Mouse (Mus musculus): ENCODE measurements at regions not wholly inside any gene's neighbourhood (a gene's known extent, or its start where the extent isn't known, plus 50 kb on each side); places are given as distances from the start of the nearest gene placed in this dataset.

DNA sequence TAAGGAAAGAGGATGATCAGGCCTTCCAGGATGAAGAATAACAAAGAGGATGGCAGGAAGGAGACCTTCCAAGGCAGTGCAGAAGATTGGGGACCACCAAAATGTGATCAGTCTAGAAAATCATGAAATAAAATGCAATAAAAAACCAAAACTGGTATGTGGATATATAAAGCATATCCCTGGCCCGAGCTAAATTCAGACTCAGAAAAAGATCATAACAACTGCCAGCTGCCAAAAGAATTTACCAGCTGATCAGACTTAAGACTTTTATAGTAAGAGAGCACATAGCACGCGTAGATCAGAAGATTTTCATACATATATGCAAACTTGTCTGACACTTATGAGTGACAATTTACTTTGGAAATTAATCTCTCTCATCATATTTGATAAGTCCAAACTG is 767.5 kb upstream of the Zeb2 start:
- TF ChIP-seq E2F4 (IDR thresholded peaks at IDR 0.05; ENCODE audit: borderline replicate concordance, low read depth, low read length) (no peak), MYB (IDR thresholded peaks at IDR 0.05; ENCODE audit: low read depth, low read length) (no peak), ELF1 (IDR thresholded peaks at IDR 0.05; ENCODE audit: low read depth, low read length) (no peak), POLR2A (IDR thresholded peaks at IDR 0.05; ENCODE audit: control insufficient read depth in 1 of 2, insufficient read depth in 1 of 2, low read depth in 1 of 2, low read length in 2 of 2, poor library complexity in 1 of 2) (no peak), MAX (IDR thresholded peaks at IDR 0.05; ENCODE audit: low read length) (no peak), MXI1 (IDR thresholded peaks at IDR 0.05; ENCODE audit: low read depth, low read length) (no peak), ZNF384 (IDR thresholded peaks at IDR 0.05; ENCODE audit: low read depth, low read length) (no peak), POLR2AphosphoS5 (IDR thresholded peaks at IDR 0.05; ENCODE audit: borderline replicate concordance, low read depth, low read length) (no peak), TCF12 (IDR thresholded peaks at IDR 0.05; ENCODE audit: low read depth, low read length) (no peak), CTCF (IDR thresholded peaks at IDR 0.05 in 2 of 3, conservative IDR thresholded peaks at IDR 0.05 in 1 of 3; ENCODE audit: control insufficient read depth in 1 of 3, insufficient read depth in 1 of 3, low read depth in 2 of 3, low read length in 3 of 3, poor library complexity in 1 of 3, severe bottlenecking in 1 of 3) (no peak), ZKSCAN1 (IDR thresholded peaks at IDR 0.05; ENCODE audit: low read depth, low read length) (no peak), UBTF (IDR thresholded peaks at IDR 0.05; ENCODE audit: borderline replicate concordance, insufficient read depth, low read depth, low read length) (no peak)
- DNase-seq (ENCODE audit: low read depth, low spot score): no peak
- H3K9me3 ChIP-seq (replicated peaks; ENCODE audit: insufficient read depth, low read length): no peaks in the 10 kb centered on the region
- no peak overlapping the region for H3K9ac ChIP-seq (ENCODE audit: control insufficient read depth, low read depth, low read length, poor library complexity, severe bottlenecking)
- no peaks in the 10 kb centered on the region for H3K36me3 ChIP-seq (ENCODE audit: control insufficient read depth in 1 of 2, insufficient read depth in 2 of 2, low read length in 2 of 2)
- no peak overlapping the region for H3K27ac ChIP-seq (ENCODE audit: control insufficient read depth, low read depth, low read length)
- H3K79me2 ChIP-seq (ENCODE audit: control insufficient read depth, insufficient read depth, low read length, poor library complexity): no peaks in the 10 kb centered on the region
- H3K4me3 ChIP-seq (ENCODE audit: control insufficient read depth in 1 of 2, insufficient read depth in 1 of 2, low read depth in 2 of 2, low read length in 2 of 2): no peak overlapping the region
- no peaks in the 10 kb centered on the region for H3K4me1 ChIP-seq (ENCODE audit: control insufficient read depth in 1 of 2, insufficient read depth in 2 of 2, low read length in 2 of 2)
- H3K27me3 ChIP-seq (ENCODE audit: control insufficient read depth in 1 of 2, insufficient read depth in 2 of 2, low read length in 2 of 2): no peaks in the 10 kb centered on the region

- TF ChIP-seq CHD1 (IDR thresholded peaks at IDR 0.05; ENCODE audit: low read depth, low read length): no peak
- no peak for TF ChIP-seq MYB (IDR thresholded peaks at IDR 0.05; ENCODE audit: low read depth, low read length)
- no peak for TF ChIP-seq MXI1 (IDR thresholded peaks at IDR 0.05; ENCODE audit: low read depth, low read length)
- no peak for TF ChIP-seq ETS1 (IDR thresholded peaks at IDR 0.05; ENCODE audit: low read depth, low read length)
- H3K4me3 ChIP-seq (ENCODE audit: control insufficient read depth in 1 of 2, insufficient read depth in 1 of 2, low read depth in 2 of 2, low read length in 2 of 2): no peak overlapping the region
These were observed 761.5 kb upstream of the Zeb2 start for GRCm38 (mm10) chr2:45878656-45879055.

GRCm38 (mm10) chr2:45859901-45860331 is 742.7 kb upstream of the Zeb2 start:
- Histone ChIP-seq H3K79me2 (ENCODE audit: control insufficient read depth, insufficient read depth, low read length, poor library complexity) (no peaks in the 10 kb centered on the region), H3K27me3 (ENCODE audit: control insufficient read depth in 1 of 2, insufficient read depth in 2 of 2, low read length in 2 of 2) (no peaks in the 10 kb centered on the region), H3K27ac (ENCODE audit: control insufficient read depth, low read depth, low read length) (no peak overlapping the region), H3K4me3 (ENCODE audit: control insufficient read depth in 1 of 2, insufficient read depth in 1 of 2, low read depth in 2 of 2, low read length in 2 of 2) (no peak overlapping the region), H3K36me3 (ENCODE audit: control insufficient read depth in 1 of 2, insufficient read depth in 2 of 2, low read length in 2 of 2) (no peaks in the 10 kb centered on the region), H3K9me3 (replicated peaks; ENCODE audit: insufficient read depth, low read length) (no peaks in the 10 kb centered on the region), H3K9ac (ENCODE audit: control insufficient read depth, low read depth, low read length, poor library complexity, severe bottlenecking) (no peak overlapping the region), H3K4me1 (ENCODE audit: control insufficient read depth in 1 of 2, insufficient read depth in 2 of 2, low read length in 2 of 2) (no peaks in the 10 kb centered on the region)
- TF ChIP-seq GATA1 (IDR thresholded peaks at IDR 0.05; ENCODE audit: low read depth, low read length): no peak
- TF ChIP-seq POLR2AphosphoS5 (IDR thresholded peaks at IDR 0.05; ENCODE audit: borderline replicate concordance, low read depth, low read length): no peak
- no peak for TF ChIP-seq MAFK (IDR thresholded peaks at IDR 0.05; ENCODE audit: borderline replicate concordance, low read depth, low read length)
- TF ChIP-seq NELFE (IDR thresholded peaks at IDR 0.05; ENCODE audit: low read depth, low read length): no peak
- TF ChIP-seq RCOR1 (IDR thresholded peaks at IDR 0.05; ENCODE audit: low read depth, low read length): no peak
- DNase-seq (ENCODE audit: low read depth, low spot score): no peak

More at GRCm38 (mm10) chr2:45878656-45879055, 761.5 kb upstream of the Zeb2 start:
- H3K4me1 ChIP-seq (ENCODE audit: control insufficient read depth in 1 of 2, insufficient read depth in 2 of 2, low read length in 2 of 2): no peaks in the 10 kb centered on the region
- H3K27ac ChIP-seq (ENCODE audit: control insufficient read depth, low read depth, low read length): no peak overlapping the region
- no peaks in the 10 kb centered on the region for H3K36me3 ChIP-seq (ENCODE audit: control insufficient read depth in 1 of 2, insufficient read depth in 2 of 2, low read length in 2 of 2)
- no peak overlapping the region for H3K9ac ChIP-seq (ENCODE audit: control insufficient read depth, low read depth, low read length, poor library complexity, severe bottlenecking)
- no peaks in the 10 kb centered on the region for H3K79me2 ChIP-seq (ENCODE audit: control insufficient read depth, insufficient read depth, low read length, poor library complexity)
- H3K9me3 ChIP-seq (replicated peaks; ENCODE audit: insufficient read depth, low read length): no peaks in the 10 kb centered on the region
- DNase-seq (ENCODE audit: low read depth, low spot score): no peak
- H3K27me3 ChIP-seq (ENCODE audit: control insufficient read depth in 1 of 2, insufficient read depth in 2 of 2, low read length in 2 of 2): no peaks in the 10 kb centered on the region
